In the genomic region with DNA sequence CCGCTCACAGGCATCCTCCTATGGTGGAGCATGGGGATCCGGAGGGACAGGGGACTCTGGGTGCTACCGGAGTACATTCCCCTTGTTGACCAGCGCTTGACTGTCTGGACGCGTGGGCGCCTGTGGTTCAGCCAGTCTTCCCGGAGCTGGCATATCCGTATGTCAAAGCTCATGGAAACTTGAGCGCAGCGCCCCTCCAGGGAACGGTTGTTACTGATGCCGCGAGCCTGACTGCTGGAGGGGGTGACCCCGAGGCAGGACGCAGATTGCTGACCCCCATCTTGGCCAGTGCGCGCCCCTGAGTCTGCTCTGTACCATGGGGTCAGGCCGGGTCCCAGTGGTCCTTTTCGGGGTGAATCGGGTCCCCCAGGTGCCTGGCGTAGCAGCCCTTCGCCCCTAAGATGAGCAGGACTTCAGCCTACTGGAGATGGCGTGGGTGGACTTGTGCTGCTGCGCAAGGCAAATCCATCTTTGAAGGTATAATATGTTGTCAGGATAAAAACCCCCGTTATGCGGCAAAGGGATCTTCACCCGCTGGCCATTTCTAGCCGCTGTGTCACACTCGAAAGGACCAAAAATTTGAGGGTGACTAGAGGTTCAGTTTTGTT, we compare ENCODE assay signal across 8 mouse cellular contexts. TPM values are rescaled to one million over a fixed set of nuclear protein-coding genes. Genes with fewer than 3 reads are reported as not detected.
DNase-seq lines count a peak whose midpoint lies in the region; ATAC-seq and TF ChIP-seq lines count a peak whose summit lies in the region.

No protein-coding gene starts in this region.

- intact Hi-C loops in left cerebral cortex, postnatal 36 days (cut with DNase I): no loop called here

- peak; percentile 52 for TF ChIP-seq CTCF in kidney, postnatal 0 days (IDR thresholded peaks at IDR 0.05; ENCODE audit: low read depth)

- peak overlapping the region; percentile 77 for H3K9ac ChIP-seq in kidney, postnatal 0 days (ENCODE audit: low read depth, low read length)
- H3K9ac ChIP-seq in forebrain, embryonic 14.5 days (ENCODE audit: low read length): peak overlapping the region; percentile 66
- peak overlapping the region; percentile 74 for H3K9ac ChIP-seq in intestine, embryonic 14.5 days (ENCODE audit: low read length)

- H3K4me1 ChIP-seq in kidney, postnatal 0 days (replicated peaks; ENCODE audit: insufficient read depth, low read length): peaks cover 10% of the 10 kb centered on the region
- peaks cover 11% of the 10 kb centered on the region for H3K4me1 ChIP-seq in forebrain, embryonic 14.5 days (ENCODE audit: control insufficient read depth, insufficient read depth, low read length)
- peaks cover 14% of the 10 kb centered on the region for H3K4me1 ChIP-seq in intestine, embryonic 14.5 days (replicated peaks; ENCODE audit: control insufficient read depth, insufficient read depth, low read length)

- H3K27ac ChIP-seq in kidney, postnatal 0 days: peak overlapping the region; percentile 89
- H3K27ac ChIP-seq in forebrain, embryonic 14.5 days (ENCODE audit: low read depth, low read length): peak overlapping the region; percentile 82
- peak overlapping the region; percentile 88 for H3K27ac ChIP-seq in intestine, embryonic 14.5 days (ENCODE audit: low read depth)

- H3K36me3 ChIP-seq in kidney, postnatal 0 days (ENCODE audit: insufficient read depth, low read length): no peaks in the 10 kb centered on the region
- no peaks in the 10 kb centered on the region for H3K36me3 ChIP-seq in forebrain, embryonic 14.5 days (ENCODE audit: control insufficient read depth, insufficient read depth, low read length)
- no peaks in the 10 kb centered on the region for H3K36me3 ChIP-seq in intestine, embryonic 14.5 days (ENCODE audit: control insufficient read depth, insufficient read depth, low read length)

- peak overlapping the region; percentile 61 for H3K4me3 ChIP-seq in kidney, postnatal 0 days (replicated peaks; ENCODE audit: low read depth, low read length)
- H3K4me3 ChIP-seq in forebrain, embryonic 14.5 days (ENCODE audit: low read depth, low read length): peak overlapping the region; percentile 77
- H3K4me3 ChIP-seq in intestine, embryonic 14.5 days (ENCODE audit: low read depth, low read length): peak overlapping the region; percentile 75

- ATAC-seq in kidney, postnatal 0 days (replicated peaks; ENCODE audit: low FRiP score, low read depth): no peak
- peak; percentile 67 for ATAC-seq in forebrain, embryonic 14.5 days
- no peak; the same call in none of the 2 replicates for ATAC-seq in intestine, embryonic 14.5 days (replicated peaks; ENCODE audit: low FRiP score, low TSS enrichment, low read depth)

- H3K4me2 ChIP-seq in kidney, postnatal 0 days (ENCODE audit: low read length): peak overlapping the region; percentile 98
- H3K4me2 ChIP-seq in forebrain, embryonic 14.5 days (ENCODE audit: low read length): peak overlapping the region; percentile 98
- peak overlapping the region; percentile 98 for H3K4me2 ChIP-seq in intestine, embryonic 14.5 days (ENCODE audit: low read length)

- DNase-seq in kidney, postnatal 0 days (ENCODE audit: low spot score): peak; percentile 85
- DNase-seq in kidney, adult 18-20 months: no peak
- peak; percentile 74 for DNase-seq in R1 (ENCODE audit: low read depth, low spot score)
- DNase-seq in forebrain, embryonic 14.5 days (ENCODE audit: low spot score): peak; percentile 68
- no peak for DNase-seq in intestine, embryonic 14.5 days (ENCODE audit: low spot score)
- DNase-seq in lung, postnatal 36 days: peak; percentile 71
- peak; percentile 63 for DNase-seq in spleen, adult 12 weeks (ENCODE audit: low spot score)
- DNase-seq in left cerebral cortex, postnatal 36 days (ENCODE audit: low spot score in 2 of 2): no peak

- no peaks in the 10 kb centered on the region for H3K27me3 ChIP-seq in kidney, postnatal 0 days (ENCODE audit: insufficient read depth, low read length)
- no peaks in the 10 kb centered on the region for H3K27me3 ChIP-seq in forebrain, embryonic 14.5 days (replicated peaks; ENCODE audit: control insufficient read depth, insufficient read depth, low read length)
- no peaks in the 10 kb centered on the region for H3K27me3 ChIP-seq in intestine, embryonic 14.5 days (replicated peaks; ENCODE audit: control insufficient read depth, insufficient read depth, low read length)

- no peaks in the 10 kb centered on the region for H3K9me3 ChIP-seq in kidney, postnatal 0 days (replicated peaks; ENCODE audit: low read length)
- H3K9me3 ChIP-seq in forebrain, embryonic 14.5 days (replicated peaks; ENCODE audit: control insufficient read depth, low read length): no peaks in the 10 kb centered on the region
- no peaks in the 10 kb centered on the region for H3K9me3 ChIP-seq in intestine, embryonic 14.5 days (ENCODE audit: control insufficient read depth, low read length)

- under 1% methylated on average over 30 of the region's 30 CpGs for WGBS in kidney, postnatal 0 days
- WGBS in forebrain, embryonic 14.5 days: under 1% methylated on average over 30 of the region's 30 CpGs
- 1% methylated on average over 30 of the region's 30 CpGs for WGBS in intestine, embryonic 14.5 days

RNA-seq across cellular contexts. Expression of a gene that starts 0.5 kb away (rescaled TPM):
- 32.8 and 47.5 TPM in 2 replicates for polyA plus RNA-seq in kidney, postnatal 0 days (2015; fragmentation: Nextera tagmentation; extraction: Ambion mirVana)
- 21.7 and 24.2 TPM in 2 replicates for polyA plus RNA-seq in forebrain, embryonic 14.5 days (2014; fragmentation: Nextera tagmentation; extraction: Ambion mirVana)
- polyA plus RNA-seq in intestine, embryonic 14.5 days (2014; fragmentation: Nextera tagmentation; extraction: Ambion mirVana): 52.3 and 57.7 TPM in 2 replicates
- 10 to 100 TPM; 55.1 to 67.8 TPM for total RNA-seq in left cerebral cortex, postnatal 36 days (2021)

RNA-seq across cellular contexts. Expression of a gene that starts 14.4 kb away (rescaled TPM):
- polyA plus RNA-seq in kidney, postnatal 0 days (2015; fragmentation: Nextera tagmentation; extraction: Ambion mirVana): 56.2 and 70.6 TPM in 2 replicates
- polyA plus RNA-seq in forebrain, embryonic 14.5 days (2014; fragmentation: Nextera tagmentation; extraction: Ambion mirVana): 64.7 and 85.1 TPM in 2 replicates
- polyA plus RNA-seq in intestine, embryonic 14.5 days (2014; fragmentation: Nextera tagmentation; extraction: Ambion mirVana): 92.7 and 93.5 TPM in 2 replicates
- 100 to 1,000 TPM; 152 to 175 TPM for total RNA-seq in left cerebral cortex, postnatal 36 days (2021)

RNA-seq across cellular contexts. Expression of a gene that starts 38.0 kb away (rescaled TPM):
- 41.9 and 44.7 TPM in 2 replicates for polyA plus RNA-seq in kidney, postnatal 0 days (2015; fragmentation: Nextera tagmentation; extraction: Ambion mirVana)
- polyA plus RNA-seq in forebrain, embryonic 14.5 days (2014; fragmentation: Nextera tagmentation; extraction: Ambion mirVana): 29.4 and 31.7 TPM in 2 replicates
- 37.2 and 38.8 TPM in 2 replicates for polyA plus RNA-seq in intestine, embryonic 14.5 days (2014; fragmentation: Nextera tagmentation; extraction: Ambion mirVana)
- 10 to 100 TPM; 18.8 to 20.5 TPM for total RNA-seq in left cerebral cortex, postnatal 36 days (2021)

RNA-seq across cellular contexts. Expression of a gene that starts 42.7 kb away (rescaled TPM):
- 17.1 and 21.3 TPM in 2 replicates for polyA plus RNA-seq in kidney, postnatal 0 days (2015; fragmentation: Nextera tagmentation; extraction: Ambion mirVana)
- 14.3 and 14.7 TPM in 2 replicates for polyA plus RNA-seq in forebrain, embryonic 14.5 days (2014; fragmentation: Nextera tagmentation; extraction: Ambion mirVana)
- polyA plus RNA-seq in intestine, embryonic 14.5 days (2014; fragmentation: Nextera tagmentation; extraction: Ambion mirVana): 10.7 and 11.2 TPM in 2 replicates
- 10 to 100 TPM; 22.7 to 28.0 TPM for total RNA-seq in left cerebral cortex, postnatal 36 days (2021)

Comparison
In these comparisons a context has a peak if more than half of its experiments do, and no peak if none do; other contexts are left out.
1. DNase-seq: peak in kidney, postnatal 0 days (single experiment), R1 (single experiment), forebrain, embryonic 14.5 days (single experiment), lung, postnatal 36 days (single experiment) and spleen, adult 12 weeks (single experiment); none in kidney, adult 18-20 months (single experiment), intestine, embryonic 14.5 days (single experiment) and left cerebral cortex, postnatal 36 days (0 of 2).
2. Peak in every context shown above with its lines, with median percentiles within 50 percentile points of each other: H3K27ac ChIP-seq, H3K4me2 ChIP-seq, H3K4me3 ChIP-seq and H3K9ac ChIP-seq.